Mouse (Mus musculus) hindbrain, embryonic 16.5 days (tissue): ENCODE data around the gene Ipo7. TPM values are rescaled to one million over a fixed set of nuclear protein-coding genes. Genes with fewer than 3 reads are reported as not detected.

Experiments
- polyA plus RNA-seq: library from polyadenylated mRNA; unstranded; fragments of >200 nt; fragmentation: Nextera tagmentation; extraction: Ambion mirVana; gene quantifications from 2 replicates; pipeline ENCODE4 v1.2.1, GENCODE M21; 2015

The Ipo7 gene
- polyA plus RNA-seq, 1 experiment from 2014 or later = 42.6 TPM

Other genes starting within 250 kb of the Ipo7 start
- gene Nrip3, start 236.2 kb upstream of the Ipo7 start, polyA plus RNA-seq = 16.4 and 21.6 TPM in 2 replicates
- 2.5 TPM in 2 replicates for gene Scube2, start 152.6 kb upstream of the Ipo7 start, polyA plus RNA-seq
- 34.6 and 36.5 TPM in 2 replicates for gene Dennd5a, start 57.8 kb upstream of the Ipo7 start, polyA plus RNA-seq
- gene Tmem41b, start 31.3 kb upstream of the Ipo7 start, polyA plus RNA-seq = 62.2 and 65.8 TPM in 2 replicates
- gene Zfp143, start 42.9 kb downstream of the Ipo7 start, polyA plus RNA-seq = 13.4 and 13.6 TPM in 2 replicates
- gene Wee1, start 103.8 kb downstream of the Ipo7 start, polyA plus RNA-seq = 5.1 and 6.5 TPM in 2 replicates
- gene Swap70, start 203.4 kb downstream of the Ipo7 start, polyA plus RNA-seq = 10.6 and 11.2 TPM in 2 replicates